Mouse (Mus musculus): Measurements from ENCODE around the gene Jmjd1c. TPM values are rescaled to one million over a fixed set of nuclear protein-coding genes. Genes with fewer than 3 reads are reported as not detected.

Jmjd1c gene
- polyA plus RNA-seq, 1 experiment, result 5.9 TPM

GRCm38 (mm10) chr10:67071389-67071788 is 24.5 kb upstream of the Jmjd1c start:
- 50% methylated on average over 4 of the region's 4 CpGs for WGBS
- DNase-seq (ENCODE audit: low read depth, low spot score), result no peak

- no peak for DNase-seq (ENCODE audit: low read depth, low spot score)
- 67% methylated on average over 5 of the region's 5 CpGs for WGBS
Measured at GRCm38 (mm10) chr10:67071884-67072283, 24.0 kb upstream of the Jmjd1c start.

- WGBS, result 89% methylated on average over 4 of the region's 4 CpGs
- DNase-seq (ENCODE audit: low read depth, low spot score), result no peak
Measured at GRCm38 (mm10) chr10:67072600-67072999, 23.3 kb upstream of the Jmjd1c start.

- DNase-seq (ENCODE audit: low read depth, low spot score), result no peak
- WGBS, result 94% methylated on average over 8 of the region's 8 CpGs
Measured at GRCm38 (mm10) chr10:67073577-67073976, 22.3 kb upstream of the Jmjd1c start.

GRCm38 (mm10) chr10:67075931-67076878 is 19.7 kb upstream of the Jmjd1c start:
- no peak for DNase-seq (ENCODE audit: low read depth, low spot score)
- 75% methylated on average over 21 of the region's 21 CpGs for WGBS

GRCm38 (mm10) chr10:67079030-67079429 is 16.9 kb upstream of the Jmjd1c start:
- 79% methylated on average over 4 of the region's 4 CpGs for WGBS
- no peak for DNase-seq (ENCODE audit: low read depth, low spot score)

- WGBS, result 76% methylated on average over 18 of the region's 18 CpGs
- no peak for DNase-seq (ENCODE audit: low read depth, low spot score)
Measured at GRCm38 (mm10) chr10:67081206-67082007, 14.5 kb upstream of the Jmjd1c start.

- no peak for DNase-seq (ENCODE audit: low read depth, low spot score)
- 93% methylated on average over 4 of the region's 4 CpGs for WGBS
Measured at GRCm38 (mm10) chr10:67082531-67082930, 13.4 kb upstream of the Jmjd1c start.

- WGBS, result 94% methylated on average over 10 of the region's 10 CpGs
- no peak for DNase-seq (ENCODE audit: low read depth, low spot score)
Measured at GRCm38 (mm10) chr10:67083446-67084166, 12.3 kb upstream of the Jmjd1c start.

GRCm38 (mm10) chr10:67085124-67085523 is 10.8 kb upstream of the Jmjd1c start:
- DNase-seq (ENCODE audit: low read depth, low spot score), result no peak
- 90% methylated on average over 10 of the region's 10 CpGs for WGBS

- WGBS, result 37% methylated on average over 7 of the region's 7 CpGs
- DNase-seq (ENCODE audit: low read depth, low spot score), result peak; percentile 56
Measured at GRCm38 (mm10) chr10:67085916-67086315, 10.0 kb upstream of the Jmjd1c start.

GRCm38 (mm10) chr10:67087447-67088226 is 8.3 kb upstream of the Jmjd1c start:
- WGBS, result 81% methylated on average over 5 of the region's 5 CpGs
- DNase-seq (ENCODE audit: low read depth, low spot score), result no peak

GRCm38 (mm10) chr10:67090611-67091010 is 5.3 kb upstream of the Jmjd1c start:
- 94% methylated on average over 4 of the region's 4 CpGs for WGBS

GRCm38 (mm10) chr10:67094922-67095321 is 1.0 kb upstream of the Jmjd1c start:
- DNase-seq (ENCODE audit: low read depth, low spot score), result peak; percentile 57
- 39% methylated on average over 7 of the region's 7 CpGs for WGBS

More at GRCm38 (mm10) chr10:67090611-67091010, 5.3 kb upstream of the Jmjd1c start:
- DNase-seq (ENCODE audit: low read depth, low spot score), result no peak

- no peak for DNase-seq (ENCODE audit: low read depth, low spot score)
- WGBS, result under 1% methylated on average over 97 of the region's 97 CpGs
Measured at GRCm38 (mm10) chr10:67096621-67097436, 904 bp downstream of the Jmjd1c start, which contains the start of gene Reep3. Reep3 (minus strand) TSS chr10:67096945.

GRCm38 (mm10) chr10:67097437-67098150 is 1.7 kb downstream of the Jmjd1c start:
- DNase-seq (ENCODE audit: low read depth, low spot score), result no peak
- WGBS, result 2% methylated on average over 15 of the region's 15 CpGs

- DNase-seq (ENCODE audit: low read depth, low spot score), result peak; percentile 53
- 20% methylated on average over 7 of the region's 7 CpGs for WGBS
Measured at GRCm38 (mm10) chr10:67098408-67099050, 2.6 kb downstream of the Jmjd1c start.

Data from large intestine, adult 2 months (tissue).